Mouse (Mus musculus) liver, adult 2 months (tissue): Measurements from ENCODE around the gene Eif2s2.

ENCODE experiments used
- CTCF ChIP-seq: fragments of 200-500 bp; IDR thresholded peaks from 2 replicates; pipeline ENCODE4 v1.5.1; 2011; ENCODE audit warnings: low read depth, low read length, control low read depth
- POLR2A ChIP-seq: fragments of 200-500 bp; IDR thresholded peaks from 2 replicates; pipeline ENCODE4 v1.6.1; 2011; ENCODE audit warnings: low read length, control low read depth; ENCODE audit not compliant: insufficient read depth; ENCODE audit errors: extremely low read depth

GRCm38 (mm10) chr2:154902111-154902510, 9.4 kb upstream of the Eif2s2 start:
- no peak for TF ChIP-seq POLR2A
- TF ChIP-seq CTCF: no peak
